26 mouse cellular contexts compared by ENCODE assay signal in genomic region chr8:110312715-110313114, GRCm38 (mm10). TPM values are rescaled to one million over a fixed set of nuclear protein-coding genes. Genes with fewer than 3 reads are reported as not detected.
"Had no signal": no experiment of that assay in that cellular context is flagged by ENCODE, and none has a peak within 500 bp of the region (broad histone marks: within the 10 kb centered on the region; RNA-seq: fewer than 3 reads in every experiment).

No protein-coding gene starts in this region.

- DNase-seq: kidney, adult 18-20 months; kidney, postnatal 25 days; layer of hippocampus, adult 9-11 months; lung, adult 2 months; lung, postnatal 14 days; lung, postnatal 4 days; retina, postnatal 1 day; right cerebral cortex, postnatal 4 days; spleen, adult 18-20 months; thymus, postnatal 25 days had no signal

- ATAC-seq: inflammation-experienced regulatory T-cells, adult 6 months; intestine, embryonic 16.5 days; midbrain, embryonic 13.5 days; midbrain, embryonic 16.5 days had no signal

- H3K9ac ChIP-seq: limb, embryonic 13.5 days; midbrain, embryonic 13.5 days; neural tube, embryonic 13.5 days; stomach, embryonic 15.5 days had no signal

- H3K9me3 ChIP-seq: limb, embryonic 10.5 days; limb, embryonic 13.5 days; midbrain, embryonic 10.5 days; midbrain, embryonic 13.5 days; neural tube, embryonic 13.5 days; stomach, embryonic 15.5 days had no signal

- H3K4me3 ChIP-seq: layer of hippocampus, adult 2 months; limb, embryonic 10.5 days; limb, embryonic 13.5 days; midbrain, embryonic 10.5 days; midbrain, embryonic 13.5 days; myocyte; neural tube, embryonic 13.5 days; stomach, embryonic 15.5 days had no signal

- H3K4me2 ChIP-seq: limb, embryonic 13.5 days; midbrain, embryonic 13.5 days; neural tube, embryonic 13.5 days; stomach, embryonic 15.5 days had no signal

- H3K4me1 ChIP-seq: limb, embryonic 10.5 days; limb, embryonic 13.5 days; neural tube, embryonic 13.5 days; stomach, embryonic 15.5 days had no signal

- H3K36me3 ChIP-seq: limb, embryonic 10.5 days; limb, embryonic 13.5 days; midbrain, embryonic 10.5 days; midbrain, embryonic 13.5 days; neural tube, embryonic 13.5 days; stomach, embryonic 15.5 days had no signal

- H3K27ac ChIP-seq: kidney, postnatal 0 days; layer of hippocampus, adult 2 months; limb, embryonic 10.5 days; limb, embryonic 13.5 days; midbrain, embryonic 10.5 days; midbrain, embryonic 13.5 days; neural tube, embryonic 13.5 days; stomach, embryonic 15.5 days had no signal

- H3K27me3 ChIP-seq: limb, embryonic 13.5 days; midbrain, embryonic 13.5 days; neural tube, embryonic 13.5 days; stomach, embryonic 15.5 days had no signal

RNA-seq across cellular contexts. Expression of gene Hydin, which starts 45.9 kb away (rescaled TPM):
- total RNA-seq: monocyte, adult 5-6 weeks had no signal
- polyA plus RNA-seq: kidney, embryonic 14.5 days; large intestine, adult 2 months; liver, adult 2 months had no signal
